In the genomic region with DNA sequence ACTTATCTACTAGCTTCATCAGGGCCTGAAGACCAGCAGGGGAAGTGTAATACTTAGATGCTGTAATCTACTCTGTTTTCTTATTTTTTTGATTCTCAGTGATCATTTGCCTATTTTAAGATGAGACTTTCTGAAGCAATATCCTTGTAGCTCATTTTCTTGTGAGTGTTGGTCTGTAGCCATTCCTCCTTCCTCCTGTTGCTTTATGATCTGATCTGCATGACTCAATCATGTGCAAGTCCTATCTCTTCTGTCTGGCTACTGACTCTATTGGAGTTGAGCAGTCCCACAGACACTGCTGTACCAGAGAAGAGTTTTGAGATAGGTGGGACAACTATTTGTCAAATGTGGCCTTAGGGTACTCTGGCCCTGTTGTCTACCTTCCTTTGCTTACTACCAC, we compare ENCODE assay signal across 27 mouse cellular contexts.
"Had no signal": no experiment of that assay in that cellular context is flagged by ENCODE, and none has a peak within 500 bp of the region (broad histone marks: within the 10 kb centered on the region; RNA-seq: fewer than 3 reads in every experiment).

No protein-coding gene starts in this region.

- ATAC-seq: hindbrain, postnatal 0 days; intestine, embryonic 16.5 days had no signal

- H3K27ac ChIP-seq: heart, adult 2 months; heart, embryonic 13.5 days; heart, embryonic 15.5 days; hindbrain, embryonic 13.5 days; hindbrain, embryonic 15.5 days; hindbrain, postnatal 0 days; kidney, embryonic 15.5 days; kidney, postnatal 0 days; layer of hippocampus, adult 2 months; left cerebral cortex, adult 2 months; limb, embryonic 10.5 days; limb, embryonic 12.5 days; liver, embryonic 13.5 days; liver, embryonic 15.5 days had no signal

- H3K27me3 ChIP-seq: heart, embryonic 13.5 days; heart, embryonic 15.5 days; hindbrain, embryonic 13.5 days; hindbrain, embryonic 15.5 days; kidney, embryonic 15.5 days; limb, embryonic 12.5 days; liver, embryonic 13.5 days; liver, embryonic 15.5 days had no signal

- H3K4me2 ChIP-seq: heart, embryonic 11.5 days; heart, embryonic 13.5 days; heart, embryonic 15.5 days; hindbrain, embryonic 13.5 days; hindbrain, embryonic 15.5 days; kidney, embryonic 15.5 days; limb, embryonic 12.5 days; liver, embryonic 11.5 days; liver, embryonic 13.5 days; liver, embryonic 15.5 days had no signal

- DNase-seq: gastrocnemius, postnatal 14 days; gastrocnemius, postnatal 36 days; heart, adult 2 months; heart, postnatal 14 days; heart, postnatal 36 days; kidney, adult 11 months; kidney, adult 2 months; kidney, adult 9 months; kidney, postnatal 25 days; kidney, postnatal 4 days; liver; liver, embryonic 13.5 days had no signal

- H3K9me3 ChIP-seq: heart, embryonic 13.5 days; heart, embryonic 15.5 days; hindbrain, embryonic 13.5 days; hindbrain, embryonic 15.5 days; kidney, embryonic 15.5 days; limb, embryonic 10.5 days; limb, embryonic 12.5 days; liver, embryonic 13.5 days; liver, embryonic 15.5 days had no signal

- H3K4me1 ChIP-seq: heart, embryonic 15.5 days; hindbrain, embryonic 15.5 days; limb, embryonic 12.5 days had no signal

- H3K36me3 ChIP-seq: heart, embryonic 15.5 days had no signal

- H3K9ac ChIP-seq: heart, embryonic 13.5 days; heart, embryonic 15.5 days; hindbrain, embryonic 13.5 days; hindbrain, embryonic 15.5 days; kidney, embryonic 15.5 days; limb, embryonic 12.5 days; liver, embryonic 13.5 days; liver, embryonic 15.5 days had no signal

- H3K4me3 ChIP-seq: heart, adult 2 months; heart, embryonic 13.5 days; heart, embryonic 15.5 days; hindbrain, embryonic 13.5 days; hindbrain, embryonic 15.5 days; kidney, embryonic 15.5 days; layer of hippocampus, adult 2 months; left cerebral cortex, adult 2 months; limb, embryonic 10.5 days; limb, embryonic 12.5 days; liver, embryonic 13.5 days; liver, embryonic 15.5 days had no signal
